Mouse (Mus musculus) 3T3-L1 (cell line): ENCODE measurements at regions not wholly inside any gene's neighbourhood (a gene's known extent, or its start where the extent isn't known, plus 50 kb on each side); places are given as distances from the start of the nearest gene placed in this dataset.

Experiments used
- DNase-seq: peaks from one replicate; pipeline ENCODE4 v3.0.0-alpha.2; 2015; ENCODE audit warnings: low read depth, low spot score

GRCm38 (mm10) chr9:61261739-61262333 lies 110.3 kb upstream of the Tle3 start:
- no peak for DNase-seq

DNA sequence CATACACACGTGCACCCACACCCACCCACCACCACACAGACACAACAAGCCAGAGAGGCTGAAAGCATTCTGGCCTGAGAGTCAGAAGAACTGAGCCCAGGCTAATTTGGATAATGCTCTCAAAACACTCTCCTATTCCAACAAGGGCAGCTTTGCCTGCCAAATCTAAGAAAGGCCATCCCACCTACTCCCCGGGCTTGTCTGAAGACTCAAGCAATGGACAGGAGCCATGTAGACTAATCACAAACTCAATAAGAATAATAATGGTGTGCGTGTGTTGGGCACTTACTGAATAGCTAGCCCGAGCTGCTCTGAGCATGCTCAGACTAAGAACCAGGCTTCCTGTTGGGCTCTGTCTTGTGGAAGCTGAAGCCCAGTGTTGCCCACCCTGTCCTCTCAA lies 108.8 kb upstream of the Tle3 start:
- DNase-seq = no peak

- DNase-seq = no peak
These were observed 106.7 kb upstream of the Tle3 start for GRCm38 (mm10) chr9:61265466-61265865.

- DNase-seq = no peak
These were observed 105.2 kb upstream of the Tle3 start for GRCm38 (mm10) chr9:61266992-61267391.

DNA sequence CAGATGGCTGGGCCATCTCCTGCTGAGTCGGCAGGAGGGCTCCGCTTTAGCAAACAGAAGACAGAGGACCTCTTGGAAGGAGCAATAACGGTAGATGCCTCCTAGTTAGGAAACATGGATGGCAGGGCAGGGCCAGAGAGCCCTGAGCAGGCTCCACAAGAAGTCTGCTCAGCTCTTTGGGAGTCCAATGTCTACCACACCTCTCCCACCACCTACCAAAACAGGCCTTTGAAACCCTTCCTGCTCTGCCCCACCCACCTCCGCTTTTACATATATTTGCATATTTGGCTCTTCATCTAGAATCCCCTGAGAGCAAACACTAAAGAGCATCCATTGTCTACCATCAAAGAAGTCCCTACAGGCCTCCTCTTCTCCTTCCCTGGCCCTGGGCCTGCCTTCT lies 104.6 kb upstream of the Tle3 start:
- no peak for DNase-seq

GRCm38 (mm10) chr9:61268162-61268561 lies 104.0 kb upstream of the Tle3 start:
- DNase-seq = no peak

- DNase-seq = peak; percentile 57
These were observed 103.5 kb upstream of the Tle3 start for GRCm38 (mm10) chr9:61268681-61269080.

- DNase-seq = peak; percentile 84
These were observed 102.9 kb upstream of the Tle3 start for GRCm38 (mm10) chr9:61269151-61269870.

DNA sequence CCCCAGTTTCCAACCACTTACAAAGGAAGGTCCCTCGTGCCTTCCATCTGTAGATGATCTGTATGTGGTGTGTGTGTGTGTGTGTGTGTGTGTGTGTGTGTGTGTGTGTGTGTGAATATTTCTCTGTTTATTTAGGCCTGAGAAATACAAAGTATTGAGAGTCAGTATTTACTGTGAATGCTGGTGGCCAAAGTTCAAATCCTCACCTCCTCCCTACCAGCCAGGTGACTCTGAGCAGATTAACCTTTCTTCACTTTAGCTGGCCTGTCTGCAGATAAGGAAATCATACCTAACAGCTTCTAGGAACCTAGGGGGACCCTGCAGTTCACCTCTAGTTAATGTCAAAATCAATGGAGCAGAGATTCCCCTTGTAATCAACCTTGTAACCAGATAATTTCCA lies 100.9 kb upstream of the Tle3 start:
- no peak for DNase-seq

DNA sequence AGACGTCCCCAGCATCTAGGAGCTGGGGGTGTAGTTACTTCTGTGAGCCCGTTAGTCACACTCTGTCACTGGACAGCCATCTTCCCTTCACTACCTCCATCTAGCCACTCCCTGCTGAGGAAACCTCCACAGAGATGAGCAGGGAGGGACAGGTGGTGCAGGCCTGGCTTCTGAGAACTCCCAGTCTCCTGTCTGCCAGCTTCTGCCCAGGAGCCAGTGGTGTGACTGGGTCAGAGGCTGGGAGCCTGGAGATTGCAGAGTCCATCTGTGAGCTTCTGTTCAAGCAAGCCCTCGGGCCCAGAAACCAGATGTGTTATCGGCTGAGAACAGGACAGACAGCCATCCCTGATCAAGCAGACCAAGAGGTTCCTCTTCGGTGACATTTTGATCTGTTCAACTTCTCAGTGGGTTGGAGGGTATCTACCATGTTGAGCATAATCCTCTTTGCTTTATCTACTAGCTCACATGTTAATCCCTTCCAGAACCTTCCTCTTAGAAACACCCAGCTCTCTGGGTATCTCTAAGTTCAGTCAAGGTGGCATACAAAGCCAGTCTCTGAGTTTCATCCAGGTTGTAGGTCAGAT lies 100.3 kb upstream of the Tle3 start:
- no peak for DNase-seq

DNA sequence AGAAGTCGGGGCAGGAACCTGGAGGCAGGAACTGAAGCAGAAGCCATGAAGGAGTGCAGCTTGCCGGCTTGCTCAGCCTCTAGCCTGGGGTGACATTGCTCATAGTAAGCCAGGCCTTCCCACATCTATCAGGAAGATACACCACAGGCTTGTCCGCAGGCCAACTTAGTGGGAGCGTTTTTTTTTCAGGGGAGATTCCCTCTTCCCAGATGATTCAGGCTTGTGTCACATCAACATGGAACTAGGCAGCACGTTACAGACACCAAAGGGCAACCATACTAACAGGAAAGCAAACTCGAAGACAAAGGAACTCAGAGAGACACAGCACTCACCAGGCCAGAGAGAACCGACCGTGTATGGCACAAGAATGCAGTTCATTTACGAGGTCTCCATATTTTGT lies 98.1 kb upstream of the Tle3 start:
- peak; percentile 91 for DNase-seq

DNA sequence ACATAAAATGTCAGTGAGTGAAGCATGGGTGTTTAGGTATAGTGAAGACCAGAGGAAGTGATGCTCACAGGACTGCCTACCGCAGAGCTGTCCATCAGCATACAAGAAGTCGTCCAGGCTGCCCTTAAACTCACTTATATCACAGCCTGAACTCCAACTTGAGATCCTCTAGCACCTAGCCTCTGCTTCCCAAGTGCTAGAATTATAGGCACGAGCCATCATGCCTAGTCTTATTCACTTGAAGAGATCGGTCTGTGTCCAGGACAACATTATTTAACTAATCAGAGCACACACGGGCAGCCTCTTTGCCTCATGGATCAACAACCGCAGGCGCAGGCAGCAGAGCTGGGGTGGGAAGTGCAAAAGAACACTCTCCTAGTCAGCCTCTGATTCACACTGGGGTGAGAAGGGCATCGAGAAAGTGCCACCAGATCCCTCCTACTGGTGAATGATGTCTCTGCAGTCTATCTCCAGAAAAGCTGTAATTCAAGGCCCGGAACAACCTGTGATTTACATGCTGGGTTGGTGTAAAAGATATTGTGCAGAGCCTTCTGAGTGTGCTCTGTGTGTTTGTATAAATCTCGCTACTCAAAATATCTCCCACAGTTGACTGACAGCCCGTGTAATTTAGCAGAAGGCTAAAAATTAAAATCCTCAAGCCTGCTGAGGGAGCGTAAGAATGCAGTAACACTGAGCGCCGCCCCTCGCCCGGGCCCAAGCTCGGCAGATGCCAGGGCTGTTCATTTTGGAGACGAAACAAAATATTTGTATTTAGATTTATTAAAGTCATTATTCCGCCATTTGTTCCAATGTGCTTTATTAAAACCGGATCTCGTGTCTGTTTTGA lies 94.6 kb upstream of the Tle3 start:
- peak; percentile 91 for DNase-seq

DNA sequence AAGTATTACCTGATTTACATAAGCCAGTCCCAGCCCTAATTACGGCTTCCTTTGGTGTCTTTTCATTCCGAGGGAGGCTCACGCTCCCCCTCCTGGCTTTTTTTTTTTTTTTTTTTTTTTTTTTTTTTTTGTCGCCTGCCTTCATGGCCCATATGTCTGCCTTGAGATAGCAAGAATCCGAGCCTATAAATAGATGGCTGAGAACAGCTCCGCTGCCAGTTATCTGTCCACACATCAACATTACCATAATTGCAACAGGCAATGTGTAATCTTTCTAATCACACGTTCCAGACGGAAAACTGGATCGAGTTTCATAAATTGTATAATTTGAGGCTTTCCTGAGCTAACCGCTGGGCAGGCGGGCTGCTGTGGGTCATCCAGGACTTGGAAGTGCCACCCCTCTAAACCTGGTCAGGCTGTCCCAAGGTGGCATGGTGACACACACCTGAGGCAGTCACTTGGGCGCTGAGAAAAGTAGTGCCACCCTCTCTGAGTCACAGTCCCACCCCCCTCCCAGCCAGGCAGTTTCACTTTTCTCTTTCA lies 93.9 kb upstream of the Tle3 start:
- peak; percentile 68 for DNase-seq

- DNase-seq = peak; percentile 31
These were observed 93.1 kb upstream of the Tle3 start for GRCm38 (mm10) chr9:61279044-61279543.

- DNase-seq = peak; percentile 58
These were observed 91.1 kb upstream of the Tle3 start for GRCm38 (mm10) chr9:61280856-61281582.

DNA sequence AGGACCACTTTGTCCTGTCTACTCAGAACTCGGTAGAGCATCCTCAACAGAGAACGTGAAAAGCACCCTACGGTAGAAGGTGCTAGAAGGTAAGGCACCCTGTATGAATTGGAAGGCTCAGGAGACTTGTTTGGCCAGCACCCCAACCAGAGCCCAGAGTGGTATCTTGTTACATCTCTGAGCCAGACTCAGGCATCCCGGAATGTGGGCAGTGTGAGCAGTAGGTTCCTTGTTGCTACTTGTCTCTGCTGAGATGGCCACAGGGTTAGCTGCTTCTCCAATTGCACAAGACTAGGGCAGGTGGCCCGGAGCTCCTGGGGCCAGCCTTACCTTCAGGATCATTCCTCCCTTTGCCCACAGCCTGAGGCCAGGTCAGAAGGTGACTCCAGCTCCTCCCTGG lies 88.9 kb upstream of the Tle3 start:
- peak; percentile 58 for DNase-seq

- peak; percentile 69 for DNase-seq
These were observed 87.8 kb upstream of the Tle3 start for GRCm38 (mm10) chr9:61284201-61285021.

DNA sequence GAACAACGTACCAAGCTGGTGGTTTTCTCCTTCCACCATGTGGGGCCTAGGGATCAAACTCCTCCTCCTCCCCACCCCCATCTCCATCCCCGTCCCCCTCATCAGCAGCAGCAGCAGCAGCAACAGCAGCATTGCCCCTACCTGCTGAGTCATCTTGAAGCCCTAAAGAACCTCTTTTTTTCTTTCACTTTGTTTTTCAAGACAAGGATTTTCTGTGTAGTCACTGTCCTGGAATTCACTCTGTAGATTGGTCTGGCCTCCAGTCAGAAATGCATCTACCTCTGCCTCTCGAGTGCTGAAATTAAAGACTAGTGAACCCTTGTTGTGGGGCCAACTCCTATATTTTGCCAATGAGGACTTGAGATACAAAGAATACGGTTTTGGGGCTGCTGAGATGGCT lies 85.6 kb upstream of the Tle3 start:
- peak; percentile 70 for DNase-seq

DNA sequence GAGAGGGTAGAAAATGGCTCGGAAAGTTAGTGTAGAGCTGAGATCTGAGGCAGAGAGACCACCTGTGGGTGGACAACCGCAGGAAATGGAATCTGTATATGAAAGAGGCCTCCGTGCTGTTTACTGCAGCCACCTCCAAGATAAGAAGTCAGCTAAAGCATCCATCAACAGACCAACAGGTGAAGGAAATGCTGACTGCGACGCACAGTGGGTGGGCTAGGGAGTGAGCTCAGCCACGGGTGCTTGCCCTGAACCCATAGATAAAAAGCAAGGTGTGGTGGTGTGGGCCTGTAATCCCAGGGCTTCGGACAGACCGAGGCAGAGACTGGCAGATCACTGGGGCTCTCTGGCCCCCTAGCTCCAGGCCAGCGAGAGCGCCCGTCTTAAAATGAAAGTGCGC lies 83.0 kb upstream of the Tle3 start:
- DNase-seq = no peak

- peak; percentile 95 for DNase-seq
These were observed 82.5 kb upstream of the Tle3 start for GRCm38 (mm10) chr9:61289713-61290112.
